Mouse (Mus musculus) CD4-positive, CD25-positive, alpha-beta regulatory T cell (primary cell): ENCODE results near the gene Glrp1. TPM values are rescaled to one million over a fixed set of nuclear protein-coding genes. Genes with fewer than 3 reads are reported as not detected.

Source experiments
- polyA plus RNA-seq: library from polyadenylated mRNA; unstranded; fragments of 100-300 nt; shearing (Covaris generic); gene quantifications from one replicate; pipeline ENCODE4 v1.2.1, GENCODE M21; 2017

Glrp1 gene
- polyA plus RNA-seq: not detected

DNA sequence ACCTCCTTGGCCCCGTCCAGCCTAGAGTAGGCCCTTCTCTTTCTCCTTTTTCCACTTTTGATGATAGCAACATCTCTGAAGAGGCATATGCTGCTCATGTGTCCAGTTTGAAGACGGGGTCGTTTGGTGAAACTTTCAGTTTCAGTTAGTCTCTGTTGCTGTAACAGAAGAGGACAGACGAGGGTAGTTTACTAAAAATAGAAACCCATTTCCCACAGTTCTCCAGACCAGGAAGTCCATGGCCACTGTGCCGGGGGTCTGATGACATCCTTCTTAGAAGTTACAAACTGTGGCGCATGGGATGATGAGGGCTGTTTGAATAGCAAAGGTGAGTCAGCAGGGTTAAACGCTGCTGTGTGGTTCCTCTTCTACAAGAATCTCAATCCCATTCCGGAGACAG lies at the start of gene Glrp1:
Glrp1 (minus strand) TSS at position 278 of the 400 bp plus-strand sequence.

Other genes with a start within 250 kb of the Glrp1 start
- gene Hjurp, start 232.4 kb downstream of the Glrp1 start, polyA plus RNA-seq: 82.7 TPM
- not detected for gene Trpm8, start 232.4 kb downstream of the Glrp1 start, polyA plus RNA-seq
- not detected for gene Spp2, start 103.1 kb downstream of the Glrp1 start, polyA plus RNA-seq
- gene Arl4c, start 192.2 kb upstream of the Glrp1 start, polyA plus RNA-seq: 20.0 TPM